Comparison of ENCODE assay signal across 10 mouse cellular contexts in genomic region chr12:107085058-107085905, GRCm38 (mm10).
A peak's percentile ranks its signal among the peaks of the same experiment; 100 is the strongest.
DNase-seq lines count a peak whose midpoint lies in the region; ATAC-seq and TF ChIP-seq lines count a peak whose summit lies in the region.
"Had no signal": no experiment of that assay in that cellular context is flagged by ENCODE, and none has a peak within 500 bp of the region (broad histone marks: within the 10 kb centered on the region; RNA-seq: fewer than 3 reads in every experiment).

No protein-coding gene starts in this region.

- H3K27me3 ChIP-seq in thymus, adult 2 months (ENCODE audit: control insufficient read depth, insufficient read depth, low read length) = no peaks in the 10 kb centered on the region
- H3K27me3 ChIP-seq in forebrain, embryonic 13.5 days = no peaks in the 10 kb centered on the region
- no peaks in the 10 kb centered on the region for H3K27me3 ChIP-seq in midbrain, embryonic 13.5 days
- H3K27me3 ChIP-seq in heart, embryonic 10.5 days (ENCODE audit: insufficient read depth, poor library complexity, severe bottlenecking) = peaks cover 9% of the 10 kb centered on the region
- H3K27me3 ChIP-seq: liver, embryonic 13.5 days had no signal

- WGBS in thymus, adult 2 months = 68% methylated on average over 14 of the region's 14 CpGs
- 19% methylated on average over 14 of the region's 14 CpGs for WGBS in forebrain, embryonic 13.5 days
- WGBS in midbrain, embryonic 13.5 days = 52% methylated on average over 14 of the region's 14 CpGs
- WGBS in heart, embryonic 10.5 days = 69% methylated on average over 14 of the region's 14 CpGs

- H3K9ac ChIP-seq in forebrain, embryonic 13.5 days = peak overlapping the region; percentile 45
- H3K9ac ChIP-seq in midbrain, embryonic 13.5 days (replicated peaks) = peak overlapping the region; percentile 39; the same call in 1 of the 2 replicates
- H3K9ac ChIP-seq: liver, embryonic 13.5 days had no signal

- no peak for DNase-seq in thymus, adult 2 months
- no peak for DNase-seq in thymus, postnatal 36 days
- DNase-seq in cerebellum, adult 11 months = no peak
- DNase-seq in heart, embryonic 10.5 days (ENCODE audit: low spot score) = no peak
- no peak for DNase-seq in MN1 (ENCODE audit: low spot score)
- DNase-seq: gastrocnemius, postnatal 14 days; liver, embryonic 13.5 days had no signal

- no peaks in the 10 kb centered on the region for H3K36me3 ChIP-seq in thymus, adult 2 months (ENCODE audit: control insufficient read depth, insufficient read depth, low read length)
- H3K36me3 ChIP-seq in forebrain, embryonic 13.5 days (ENCODE audit: poor library complexity, severe bottlenecking) = no peaks in the 10 kb centered on the region
- H3K36me3 ChIP-seq in midbrain, embryonic 13.5 days = no peaks in the 10 kb centered on the region
- no peaks in the 10 kb centered on the region for H3K36me3 ChIP-seq in heart, embryonic 10.5 days
- H3K36me3 ChIP-seq: liver, embryonic 13.5 days had no signal

- no peak overlapping the region for H3K4me3 ChIP-seq in thymus, adult 2 months (ENCODE audit: control insufficient read depth, insufficient read depth, low read length)
- H3K4me3 ChIP-seq in forebrain, embryonic 13.5 days = no peak overlapping the region
- no peak overlapping the region for H3K4me3 ChIP-seq in midbrain, embryonic 13.5 days (replicated peaks)
- H3K4me3 ChIP-seq in heart, embryonic 10.5 days = no peak overlapping the region
- H3K4me3 ChIP-seq: erythroblast, embryonic 14.5 days; liver, embryonic 13.5 days had no signal

- ATAC-seq in forebrain, embryonic 13.5 days = peak; percentile 69
- no peak for ATAC-seq in midbrain, embryonic 13.5 days

- no peak for TF ChIP-seq CTCF in thymus, adult 2 months (IDR thresholded peaks at IDR 0.05; ENCODE audit: borderline replicate concordance, control insufficient read depth, extremely low read depth, insufficient read depth, low read length, poor library complexity)

- H3K4me2 ChIP-seq in forebrain, embryonic 13.5 days = peak overlapping the region; percentile 46
- no peak overlapping the region for H3K4me2 ChIP-seq in midbrain, embryonic 13.5 days (replicated peaks)
- H3K4me2 ChIP-seq: liver, embryonic 13.5 days had no signal

- no peak for TF ChIP-seq POLR2A in thymus, adult 2 months (IDR thresholded peaks at IDR 0.05; ENCODE audit: control insufficient read depth, extremely low read depth, insufficient read depth, low read length, poor library complexity)

- no peaks in the 10 kb centered on the region for H3K9me3 ChIP-seq in forebrain, embryonic 13.5 days (replicated peaks)
- no peaks in the 10 kb centered on the region for H3K9me3 ChIP-seq in midbrain, embryonic 13.5 days
- no peaks in the 10 kb centered on the region for H3K9me3 ChIP-seq in heart, embryonic 10.5 days
- H3K9me3 ChIP-seq: liver, embryonic 13.5 days had no signal

- H3K4me1 ChIP-seq in thymus, adult 2 months (replicated peaks; ENCODE audit: control insufficient read depth, insufficient read depth, low read length) = peaks cover 32% of the 10 kb centered on the region
- peaks cover 50% of the 10 kb centered on the region for H3K4me1 ChIP-seq in forebrain, embryonic 13.5 days
- peaks cover 40% of the 10 kb centered on the region for H3K4me1 ChIP-seq in midbrain, embryonic 13.5 days (replicated peaks)
- 0 out of 2 replicates have a peak, but pooled peaks cover 3% of the 10 kb centered on the region for H3K4me1 ChIP-seq in heart, embryonic 10.5 days
- H3K4me1 ChIP-seq: liver, embryonic 13.5 days had no signal

- H3K27ac ChIP-seq in thymus, adult 2 months (ENCODE audit: control insufficient read depth, insufficient read depth, low read length) = peak overlapping the region; percentile 62
- H3K27ac ChIP-seq in forebrain, embryonic 13.5 days = peak overlapping the region; percentile 93
- H3K27ac ChIP-seq in midbrain, embryonic 13.5 days = peak overlapping the region; percentile 21; the same call in 1 of the 2 replicates
- no peak overlapping the region for H3K27ac ChIP-seq in heart, embryonic 10.5 days
- H3K27ac ChIP-seq: liver, embryonic 13.5 days had no signal
